Mouse (Mus musculus) heart, postnatal 0 days (tissue): ENCODE results near the gene D430042O09Rik. TPM values are rescaled to one million over a fixed set of nuclear protein-coding genes. Genes with fewer than 3 reads are reported as not detected.

ENCODE experiments used
- ATAC-seq: fragments of 200-750 bp; cut with Nextera tagmentation; 2 replicates; pipeline ENCODE4 v1.8.0; 2017; ENCODE audit warnings: low read depth, moderate number of reproducible peaks, moderate library complexity; ENCODE audit not compliant: insufficient read depth
- DNase-seq: peaks from one replicate; pipeline ENCODE4 v3.0.0-alpha.2; 2016; ENCODE audit warnings: low spot score
- H3K27ac ChIP-seq: fragments of 300-500 bp; sonication (generic); 2 replicates; pipeline ENCODE4 v1.5.1; 2014; ENCODE audit warnings: low read depth, mild to moderate bottlenecking
- H3K27me3 ChIP-seq: fragments of 300-500 bp; sonication (generic); 2 replicates; pipeline ENCODE4 v1.6.1; 2014; ENCODE audit warnings: low read length, mixed read lengths; ENCODE audit not compliant: control insufficient read depth, insufficient read depth
- H3K36me3 ChIP-seq: fragments of 300-500 bp; sonication (generic); replicated peaks from 2 replicates; pipeline ENCODE4 v1.6.1; 2014; ENCODE audit warnings: low read length, mixed read lengths; ENCODE audit not compliant: control insufficient read depth, insufficient read depth
- H3K4me1 ChIP-seq: fragments of 300-500 bp; sonication (generic); 2 replicates; pipeline ENCODE4 v1.6.1; 2014; ENCODE audit warnings: antibody characterized with exemption; ENCODE audit not compliant: control insufficient read depth, insufficient read depth
- H3K4me2 ChIP-seq: fragments of 300-500 bp; sonication (generic); 2 replicates; pipeline ENCODE4 v1.6.1; 2014; ENCODE audit warnings: low read depth, mild to moderate bottlenecking, low read length, moderate library complexity
- H3K4me3 ChIP-seq: fragments of 300-500 bp; sonication (generic); 2 replicates; pipeline ENCODE4 v1.5.1; 2014; ENCODE audit warnings: low read depth, low read length
- H3K9ac ChIP-seq: fragments of 300-500 bp; sonication (generic); replicated peaks from 2 replicates; pipeline ENCODE4 v1.6.1; 2014; ENCODE audit warnings: low read depth, low read length, mixed read lengths
- H3K9me3 ChIP-seq: fragments of 300-500 bp; sonication (generic); replicated peaks from 2 replicates; pipeline ENCODE4 v1.6.1; 2016; ENCODE audit warnings: low read length; ENCODE audit not compliant: control insufficient read depth
- CTCF ChIP-seq: IDR thresholded peaks from 2 replicates; pipeline ENCODE4 v1.5.1; 2016; ENCODE audit warnings: antibody characterized with exemption, control low read depth, low read depth
- EP300 ChIP-seq: IDR thresholded peaks from 2 replicates; pipeline ENCODE4 v1.6.1; 2016; ENCODE audit warnings: antibody characterized with exemption, low read depth
- WGBS: fragments of 180-500 bp; shearing (Covaris S2); extraction: QIAGEN DNeasy Blood & Tissue Kit; methylation state at CpG from one replicate; pipeline ENCODE4 v1.1.7; 2014; 5-methylcytosine and 5-hydroxymethylcytosine counted together
- polyA plus RNA-seq: library from polyadenylated mRNA; unstranded; fragments of >200 nt; fragmentation: Nextera tagmentation; extraction: Ambion mirVana; gene quantifications from 2 replicates; pipeline ENCODE4 v1.2.1, GENCODE M21; 2015
- total RNA-seq: library from RNA; depleted of rRNA; stranded (reverse); fragments of >200 nt; gene quantifications from 2 replicates; pipeline ENCODE4 v1.2.3, GENCODE M21; 2014; ENCODE audit warnings: low replicate concordance

D430042O09Rik gene
- total and polyA plus RNA-seq, 2 experiments from 2014 or later = 4.5 to 23.9 TPM

- ATAC-seq (no peak), DNase-seq (no peak)
- H3K9ac ChIP-seq = no peak overlapping the region
- H3K27ac ChIP-seq = no peak overlapping the region
- no peak overlapping the region for H3K4me2 ChIP-seq
- H3K4me3 ChIP-seq = no peak overlapping the region
- peaks cover 15% of the 10 kb centered on the region for H3K4me1 ChIP-seq
- no peaks in the 10 kb centered on the region for H3K9me3 ChIP-seq
- WGBS = 34% methylated on average over 5 of the region's 5 CpGs
- TF ChIP-seq EP300 = no peak
- TF ChIP-seq CTCF = no peak
- no peaks in the 10 kb centered on the region for H3K27me3 ChIP-seq
- no peaks in the 10 kb centered on the region for H3K36me3 ChIP-seq
Measured at GRCm38 (mm10) chr7:125723189-125723972, 15.7 kb downstream of the D430042O09Rik start.

- H3K27me3 ChIP-seq = no peaks in the 10 kb centered on the region
- H3K9me3 ChIP-seq = no peaks in the 10 kb centered on the region
- no peak overlapping the region for H3K27ac ChIP-seq
- H3K4me3 ChIP-seq = no peak overlapping the region
- H3K4me1 ChIP-seq = 0 out of 2 replicates have a peak, but pooled peaks cover 9% of the 10 kb centered on the region
- TF ChIP-seq CTCF (no peak), EP300 (no peak)
- peak; percentile 58 for ATAC-seq
- no peaks in the 10 kb centered on the region for H3K36me3 ChIP-seq
- no peak overlapping the region for H3K9ac ChIP-seq
- DNase-seq = no peak
- no peak overlapping the region for H3K4me2 ChIP-seq
Measured at GRCm38 (mm10) chr7:125731679-125732078, 24.0 kb downstream of the D430042O09Rik start.

DNA sequence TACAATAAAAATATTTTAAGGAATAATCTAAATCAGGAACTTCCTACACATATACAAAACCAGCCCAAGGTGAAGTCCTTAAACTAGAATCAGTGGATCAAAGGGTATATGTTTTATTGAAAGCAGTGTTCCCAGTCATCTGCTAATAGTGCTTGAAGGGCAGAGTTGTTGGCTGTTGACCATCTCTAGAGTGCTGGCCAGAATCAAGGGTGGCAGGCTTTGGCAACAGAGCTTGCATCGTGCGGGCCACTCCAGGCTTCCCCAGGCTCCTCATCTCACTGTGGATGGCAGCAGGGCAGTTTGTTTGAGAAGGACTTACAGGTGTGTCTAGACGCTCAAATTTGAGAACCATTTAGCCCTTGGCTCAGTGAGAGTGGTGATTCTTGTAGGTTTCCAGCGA, 26.1 kb downstream of the D430042O09Rik start:
- Histone ChIP-seq H3K9me3 (no peaks in the 10 kb centered on the region), H3K4me1 (0 out of 2 replicates have a peak, but pooled peaks cover 9% of the 10 kb centered on the region), H3K9ac (no peak overlapping the region), H3K4me2 (no peak overlapping the region), H3K27me3 (no peaks in the 10 kb centered on the region), H3K27ac (no peak overlapping the region), H3K4me3 (no peak overlapping the region), H3K36me3 (no peaks in the 10 kb centered on the region)
- no peak for TF ChIP-seq CTCF
- WGBS = 89% methylated on average over 4 of the region's 4 CpGs
- ATAC-seq (no peak), DNase-seq (no peak)

- TF ChIP-seq EP300 (no peak), CTCF (no peak)
- Histone ChIP-seq H3K4me2 (no peak overlapping the region), H3K27me3 (no peaks in the 10 kb centered on the region), H3K36me3 (no peaks in the 10 kb centered on the region), H3K4me3 (no peak overlapping the region), H3K27ac (no peak overlapping the region), H3K9me3 (no peaks in the 10 kb centered on the region), H3K9ac (no peak overlapping the region), H3K4me1 (0 out of 2 replicates have a peak, but pooled peaks cover 10% of the 10 kb centered on the region)
- ATAC-seq (no peak), DNase-seq (no peak)
- 81% methylated on average over 4 of the region's 4 CpGs for WGBS
Measured at GRCm38 (mm10) chr7:125736366-125737015, 28.8 kb downstream of the D430042O09Rik start.

DNA sequence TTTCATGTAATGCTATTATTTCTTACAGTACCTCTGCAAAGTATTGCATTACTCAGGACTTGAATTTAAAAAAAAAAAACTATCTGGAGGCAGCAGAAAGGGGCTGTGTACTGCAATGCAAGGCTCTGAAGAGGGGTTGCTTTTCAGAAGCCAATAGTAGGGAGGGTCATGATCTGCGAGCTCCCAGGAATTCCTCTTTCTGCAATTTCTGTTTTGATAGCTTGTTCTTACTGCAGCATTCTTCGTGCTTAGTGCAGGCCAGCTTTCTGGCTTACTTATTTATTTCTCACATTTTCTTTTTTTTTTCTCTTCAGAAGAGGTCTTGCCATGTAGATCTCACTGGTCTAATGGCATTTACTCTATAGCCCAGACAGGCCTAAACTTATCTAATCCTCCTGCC, 32.8 kb downstream of the D430042O09Rik start:
- H3K36me3 ChIP-seq = no peaks in the 10 kb centered on the region
- 67% methylated on average over 2 of the region's 2 CpGs for WGBS
- H3K9me3 ChIP-seq = no peaks in the 10 kb centered on the region
- no peak for ATAC-seq
- no peak for DNase-seq
- H3K27ac ChIP-seq = no peak overlapping the region
- no peak for TF ChIP-seq CTCF
- H3K4me3 ChIP-seq = no peak overlapping the region
- H3K4me2 ChIP-seq = no peak overlapping the region
- H3K4me1 ChIP-seq = 0 out of 2 replicates have a peak, but pooled peaks cover 7% of the 10 kb centered on the region
- no peaks in the 10 kb centered on the region for H3K27me3 ChIP-seq
- no peak overlapping the region for H3K9ac ChIP-seq
